Mouse (Mus musculus) lung, adult 2 months (tissue): Measurements from ENCODE around the gene Akap6. TPM values are rescaled to one million over a fixed set of nuclear protein-coding genes. Genes with fewer than 3 reads are reported as not detected.

ENCODE experiments used
- DNase-seq: peaks from one replicate; pipeline ENCODE4 v3.0.0; 2022
- H3K4me1 ChIP-seq: fragments of 200-500 bp; 2 replicates; pipeline ENCODE4 v1.6.1; 2011; ENCODE audit warnings: low read length; ENCODE audit not compliant: control insufficient read depth, insufficient read depth
- H3K4me3 ChIP-seq: fragments of 200-500 bp; replicated peaks from 2 replicates; pipeline ENCODE3; 2011; ENCODE audit warnings: low read depth, mild to moderate bottlenecking, control low read depth, low read length; ENCODE audit errors: extremely low read depth
- CTCF ChIP-seq: fragments of 200-500 bp; IDR thresholded peaks from 2 replicates; pipeline ENCODE4 v1.5.1; 2011; ENCODE audit warnings: mild to moderate bottlenecking, low read length, control low read depth; ENCODE audit not compliant: insufficient read depth
- POLR2A ChIP-seq: fragments of 200-500 bp; IDR thresholded peaks from 2 replicates; pipeline ENCODE4 v1.6.1; 2011; ENCODE audit warnings: low read depth, mild to moderate bottlenecking, control low read depth, low read length, borderline replicate concordance; ENCODE audit errors: extremely low read depth
- WGBS: fragments of 180-500 bp; shearing (Covaris S2); methylation state at CpG from one replicate; pipeline ENCODE4 v1.1.7; 2018; 5-methylcytosine and 5-hydroxymethylcytosine counted together
- polyA plus RNA-seq: library from polyadenylated mRNA; depleted of rRNA; stranded (reverse); fragments of >200 nt; gene quantifications from 2 replicates; pipeline ENCODE4 v1.2.3, GENCODE M21; 2012

The Akap6 gene
- polyA plus RNA-seq, 1 experiment, result 0.96 TPM

- WGBS, result 86% methylated on average over 4 of the region's 4 CpGs
- no peak for DNase-seq
- no peaks in the 10 kb centered on the region for H3K4me1 ChIP-seq
- TF ChIP-seq CTCF (no peak), POLR2A (no peak)
- H3K4me3 ChIP-seq, result no peak overlapping the region
These were observed 158.1 kb downstream of the Akap6 start for GRCm38 (mm10) chr12:52857306-52857705.

DNA sequence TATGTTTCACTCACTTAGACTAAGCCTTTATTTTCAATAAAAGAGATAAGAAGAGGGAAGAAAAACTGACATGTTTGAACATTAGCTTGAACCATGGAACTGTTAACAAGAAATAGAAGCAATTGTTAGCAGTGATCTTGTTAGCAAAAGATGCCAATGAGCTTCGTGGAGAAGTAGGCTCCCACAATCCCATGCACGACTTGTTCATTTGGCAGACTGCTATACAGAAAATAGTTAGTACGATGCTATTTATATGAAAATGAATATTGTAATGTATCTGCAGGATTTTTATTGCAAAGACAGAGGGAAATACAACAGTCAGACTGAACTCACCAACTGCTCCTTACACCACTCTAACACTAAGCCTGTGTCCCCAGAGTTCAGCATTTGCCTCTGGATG, 162.7 kb downstream of the Akap6 start:
- Histone ChIP-seq H3K4me1 (no peaks in the 10 kb centered on the region), H3K4me3 (no peak overlapping the region)
- 80% methylated on average over 3 of the region's 3 CpGs for WGBS
- TF ChIP-seq POLR2A, result no peak
- TF ChIP-seq CTCF, result no peak
- no peak for DNase-seq

DNA sequence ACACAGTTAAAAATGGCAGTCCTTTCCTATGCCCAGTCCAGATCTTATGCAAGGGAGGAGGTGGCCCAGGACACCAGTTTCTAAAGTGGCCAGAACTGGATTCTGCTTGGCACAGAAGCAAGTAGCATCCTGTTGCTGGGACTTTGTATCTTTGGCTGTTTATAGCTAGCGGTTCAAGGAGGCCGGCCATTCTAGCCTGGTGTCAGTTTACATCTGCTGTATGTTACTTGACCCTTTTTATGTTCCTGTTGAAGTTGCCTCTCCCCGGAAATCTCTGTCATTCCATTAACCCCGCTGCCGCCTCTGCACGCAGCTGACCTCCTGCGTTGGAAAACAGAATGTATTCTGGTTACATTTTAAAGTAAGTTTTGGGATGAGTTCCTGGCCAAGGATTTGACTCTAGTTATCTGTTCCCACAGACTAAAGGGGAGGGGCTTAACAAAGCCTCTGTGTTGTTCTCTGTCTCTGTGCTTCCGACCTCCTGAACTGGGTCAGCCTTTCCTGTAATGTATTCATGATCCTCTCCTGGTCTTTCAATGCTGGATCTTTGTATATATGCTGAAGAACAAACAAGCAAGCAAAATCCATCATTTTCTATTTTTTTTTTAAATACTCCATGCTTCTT, 168.9 kb downstream of the Akap6 start:
- Histone ChIP-seq H3K4me3 (no peak overlapping the region), H3K4me1 (no peaks in the 10 kb centered on the region)
- DNase-seq, result no peak
- TF ChIP-seq CTCF, result no peak
- TF ChIP-seq POLR2A, result no peak
- WGBS, result 25% methylated on average over 8 of the region's 8 CpGs

GRCm38 (mm10) chr12:52871604-52872003, 172.4 kb downstream of the Akap6 start:
- 61% methylated on average over 3 of the region's 3 CpGs for WGBS
- TF ChIP-seq CTCF (no peak), POLR2A (no peak)
- no peaks in the 10 kb centered on the region for H3K4me1 ChIP-seq
- DNase-seq, result no peak
- no peak overlapping the region for H3K4me3 ChIP-seq

- no peaks in the 10 kb centered on the region for H3K4me1 ChIP-seq
- 43% methylated on average over 9 of the region's 9 CpGs for WGBS
- TF ChIP-seq POLR2A, result no peak
- no peak for TF ChIP-seq CTCF
- no peak for DNase-seq
- no peak overlapping the region for H3K4me3 ChIP-seq
These were observed 175.2 kb downstream of the Akap6 start for GRCm38 (mm10) chr12:52874332-52874923.

DNA sequence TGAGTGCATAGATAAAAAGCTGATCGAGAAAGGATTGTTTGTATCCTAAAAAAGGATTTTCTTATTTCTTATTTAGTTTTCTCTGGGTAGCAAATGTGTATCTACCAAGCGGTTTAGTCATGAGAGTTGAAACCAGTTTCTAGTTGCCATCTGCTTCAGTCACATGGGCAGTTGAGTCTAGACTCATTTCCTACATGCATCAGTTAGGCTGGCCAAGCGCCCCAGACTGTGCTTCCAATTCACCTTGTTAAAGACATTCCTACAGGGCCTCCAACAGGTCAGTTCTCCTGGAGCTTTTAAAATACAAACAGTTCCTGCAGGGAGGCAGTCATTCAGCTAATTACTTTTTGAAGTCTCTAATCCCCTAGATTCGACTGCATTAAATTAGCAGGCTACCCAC, 176.9 kb downstream of the Akap6 start:
- H3K4me1 ChIP-seq, result no peaks in the 10 kb centered on the region
- 72% methylated on average over 4 of the region's 4 CpGs for WGBS
- no peak overlapping the region for H3K4me3 ChIP-seq
- TF ChIP-seq CTCF (no peak), POLR2A (no peak)
- no peak for DNase-seq

- WGBS, result 74% methylated on average over 8 of the region's 8 CpGs
- H3K4me3 ChIP-seq, result no peak overlapping the region
- no peak for TF ChIP-seq POLR2A
- TF ChIP-seq CTCF, result no peak
- no peaks in the 10 kb centered on the region for H3K4me1 ChIP-seq
- DNase-seq, result no peak
These were observed 178.0 kb downstream of the Akap6 start for GRCm38 (mm10) chr12:52876978-52877769.

DNA sequence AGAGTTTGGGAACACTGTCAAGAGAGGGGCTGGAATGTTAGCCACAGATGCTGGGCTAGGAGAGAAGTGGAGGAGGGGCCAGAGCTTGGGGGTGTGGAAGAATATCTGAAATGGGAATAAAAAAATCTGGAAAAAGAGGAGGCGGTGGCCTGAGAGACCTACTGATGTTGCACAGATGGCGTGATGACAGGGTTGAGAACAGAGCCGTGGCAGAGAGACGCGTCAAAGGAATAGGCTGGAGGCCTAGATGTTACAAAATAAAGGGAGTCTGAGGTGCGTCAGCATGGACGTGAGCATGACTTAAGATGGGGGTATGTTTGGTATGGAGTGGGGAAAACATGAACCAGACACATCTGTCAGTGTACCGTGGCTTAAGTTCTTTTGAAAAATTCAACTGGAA, 180.1 kb downstream of the Akap6 start:
- WGBS, result 71% methylated on average over 8 of the region's 8 CpGs
- H3K4me3 ChIP-seq, result no peak overlapping the region
- DNase-seq, result no peak
- H3K4me1 ChIP-seq, result no peaks in the 10 kb centered on the region
- TF ChIP-seq CTCF (no peak), POLR2A (no peak)

- H3K4me3 ChIP-seq, result no peak overlapping the region
- whole genome bisulfite sequencing, result 83% methylated on average over 7 of the region's 7 CpGs
- H3K4me1 ChIP-seq, result no peaks in the 10 kb centered on the region
- DNase-seq, result no peak
- no peak for TF ChIP-seq CTCF
- TF ChIP-seq POLR2A, result no peak
These were observed 193.3 kb downstream of the Akap6 start for GRCm38 (mm10) chr12:52892519-52892918.
